Mouse (Mus musculus) adrenal gland, postnatal 10 days (tissue): ENCODE results near the gene Xpnpep3. TPM values are rescaled to one million over a fixed set of nuclear protein-coding genes. Genes with fewer than 3 reads are reported as not detected.

Experiments
- DNase-seq: peaks from one replicate; pipeline ENCODE4 v3.0.0; 2021; ENCODE audit warnings: mixed read lengths
- total RNA-seq, 2 experiments: library from RNA; stranded (reverse); gene quantifications; 2 replicates each; pipeline ENCODE4 v1.2.3; 2021

Gene Xpnpep3
- total RNA-seq, 2 experiments from 2014 or later = 22.5 to 24.2 TPM

GRCm38 (mm10) chr15:81399297-81399637, 671 bp upstream of the Xpnpep3 start:
- DNase-seq = no peak

GRCm38 (mm10) chr15:81405008-81405407, 5.1 kb downstream of the Xpnpep3 start:
- no peak for DNase-seq

DNA sequence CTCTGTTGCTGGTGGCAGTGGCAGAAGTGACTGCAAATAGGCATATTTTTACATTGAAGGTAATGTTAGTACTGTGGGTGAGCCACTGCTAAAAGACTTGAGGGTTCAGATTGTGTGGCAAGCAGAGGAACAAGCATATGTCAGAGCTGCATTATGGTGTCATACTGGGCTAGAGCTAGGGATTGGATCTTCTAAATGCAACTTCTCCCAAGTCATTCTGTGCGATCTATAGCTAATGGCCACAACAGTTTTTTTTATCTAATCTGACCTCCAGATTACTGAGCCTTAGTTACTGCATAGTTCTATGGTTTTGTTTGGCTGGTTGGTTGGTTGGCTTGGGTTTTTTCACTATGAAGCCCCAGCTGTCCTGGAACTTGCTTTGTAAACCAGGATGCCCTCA, 8.3 kb downstream of the Xpnpep3 start, which contains the start of gene Dnajb7:
Gene Dnajb7, minus strand, starts transcription at position 101 of the 400 bp plus-strand sequence.
- no peak for DNase-seq

GRCm38 (mm10) chr15:81416763-81417310, 16.9 kb downstream of the Xpnpep3 start:
- DNase-seq = peak; percentile 78

- no peak for DNase-seq
Measured at GRCm38 (mm10) chr15:81418065-81418464, 18.1 kb downstream of the Xpnpep3 start.

DNA sequence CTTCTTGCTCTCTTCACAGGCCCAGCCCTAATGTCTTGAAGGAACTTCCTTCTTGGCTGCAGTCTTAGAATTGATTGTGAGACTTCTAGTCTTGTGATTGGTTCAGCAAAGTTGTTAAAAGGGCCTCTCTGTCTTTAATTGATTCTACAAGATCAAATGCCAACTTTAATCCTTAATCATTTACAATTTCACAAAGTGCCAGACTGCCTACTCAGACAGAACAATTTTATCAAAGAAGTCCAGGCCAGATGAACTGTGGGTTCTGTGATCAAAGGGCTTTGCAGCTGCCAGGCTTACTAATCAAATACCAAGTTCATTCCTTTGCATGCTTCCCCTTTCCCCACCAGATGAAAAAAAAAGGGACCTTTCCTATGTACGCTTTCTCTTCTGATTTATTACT, 21.5 kb downstream of the Xpnpep3 start:
- no peak for DNase-seq

- no peak for DNase-seq
Measured at GRCm38 (mm10) chr15:81422156-81422681, 22.3 kb downstream of the Xpnpep3 start.

DNA sequence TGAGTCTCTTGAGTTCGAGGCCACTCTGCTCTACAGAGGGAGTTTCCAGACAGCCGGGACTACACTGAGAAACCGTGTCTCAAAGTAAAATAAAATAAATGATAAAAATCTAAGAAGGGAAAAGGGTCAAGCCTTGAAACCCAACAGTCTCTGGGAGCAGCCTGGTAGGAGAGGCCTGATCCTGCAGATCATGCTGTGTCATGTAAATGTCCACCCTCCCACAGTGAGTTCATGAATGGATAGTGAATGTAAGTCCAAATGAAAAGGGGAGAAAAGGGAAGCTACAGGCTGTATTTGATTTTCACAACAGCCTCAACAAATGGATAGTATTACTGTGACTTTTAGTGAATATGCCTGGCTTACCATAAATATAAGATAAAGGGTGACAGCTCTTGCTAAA, 25.4 kb downstream of the Xpnpep3 start:
- no peak for DNase-seq

GRCm38 (mm10) chr15:81427947-81428346, 28.0 kb downstream of the Xpnpep3 start:
- no peak for DNase-seq

DNA sequence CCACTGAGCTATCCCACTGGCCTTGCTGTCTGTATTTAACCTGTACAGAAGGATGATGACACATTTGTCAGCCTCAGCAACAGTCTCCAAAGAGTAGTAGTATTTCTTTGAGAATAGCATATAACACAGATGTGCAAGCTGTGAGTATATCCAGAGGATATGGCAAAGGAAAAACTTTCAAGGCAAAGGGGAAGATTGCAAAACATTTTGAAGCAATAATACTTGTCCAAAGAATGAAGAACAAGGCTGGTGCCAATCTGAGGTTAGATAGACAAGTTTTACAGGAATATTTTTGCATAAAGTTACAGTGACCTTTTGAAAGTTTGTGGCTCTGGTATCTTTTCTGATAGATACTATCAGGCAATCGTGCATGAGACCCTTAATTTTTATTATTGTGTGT, 31.3 kb downstream of the Xpnpep3 start:
- no peak for DNase-seq

DNA sequence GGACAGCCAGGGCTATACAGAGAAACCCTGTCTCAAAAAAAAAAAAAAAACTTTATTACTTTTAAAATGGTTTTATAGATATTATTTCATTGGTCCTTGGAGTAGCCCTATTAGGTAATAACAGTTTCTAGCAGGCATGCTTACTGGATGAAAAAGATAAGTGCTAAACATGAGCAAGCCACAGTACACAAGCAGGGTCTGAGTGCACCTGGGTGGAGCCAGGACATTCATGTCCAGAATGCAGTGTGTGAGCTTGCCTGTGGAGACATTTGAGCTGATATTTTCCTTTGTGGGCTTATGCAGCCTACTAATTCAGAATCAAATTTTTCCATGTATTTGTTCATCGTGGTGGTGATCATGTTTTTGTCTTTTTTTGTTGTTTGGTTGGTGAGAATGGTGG, 38.4 kb downstream of the Xpnpep3 start:
- no peak for DNase-seq

GRCm38 (mm10) chr15:81439236-81439635, 39.3 kb downstream of the Xpnpep3 start:
- peak; percentile 30 for DNase-seq

DNA sequence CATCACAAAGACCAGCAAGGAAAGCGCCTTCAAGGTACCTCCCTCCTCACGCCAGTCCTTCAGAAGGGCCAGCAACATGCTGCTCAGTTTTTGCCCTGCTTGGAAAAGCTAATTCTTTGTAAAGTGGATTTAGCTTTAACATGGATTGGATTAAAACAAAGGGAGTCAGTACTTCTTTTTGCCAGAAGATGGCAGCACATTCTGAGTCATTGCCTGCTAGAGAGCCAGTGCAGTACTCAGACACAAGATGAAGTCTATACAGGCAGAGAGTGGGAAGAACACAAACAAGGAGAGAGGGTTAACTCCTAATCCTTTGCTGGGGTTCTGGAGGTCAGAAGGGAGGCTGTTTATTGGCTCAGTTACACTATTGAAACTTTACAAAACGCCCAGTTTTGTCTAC, 48.5 kb downstream of the Xpnpep3 start:
- peak; percentile 79 for DNase-seq

DNA sequence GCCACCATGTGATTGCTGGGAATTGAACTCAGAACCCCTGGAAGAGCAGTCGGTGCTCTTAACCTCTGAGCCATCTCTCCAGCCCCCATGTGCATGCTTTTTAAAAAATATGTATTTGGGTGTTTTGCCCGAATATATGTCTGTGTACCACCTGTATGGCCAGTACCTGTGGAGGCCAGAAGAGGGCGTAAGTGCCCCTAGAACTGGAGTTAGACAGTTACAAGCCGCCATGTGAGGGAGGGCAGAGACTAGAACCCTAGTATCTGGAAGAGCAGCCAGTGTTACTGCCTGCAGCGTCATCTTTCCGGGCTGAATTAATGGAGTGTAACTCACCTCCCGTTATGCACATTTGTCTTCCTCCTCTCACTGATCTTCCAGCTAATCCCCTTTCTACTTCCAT, 61.6 kb downstream of the Xpnpep3 start:
- DNase-seq = no peak

DNA sequence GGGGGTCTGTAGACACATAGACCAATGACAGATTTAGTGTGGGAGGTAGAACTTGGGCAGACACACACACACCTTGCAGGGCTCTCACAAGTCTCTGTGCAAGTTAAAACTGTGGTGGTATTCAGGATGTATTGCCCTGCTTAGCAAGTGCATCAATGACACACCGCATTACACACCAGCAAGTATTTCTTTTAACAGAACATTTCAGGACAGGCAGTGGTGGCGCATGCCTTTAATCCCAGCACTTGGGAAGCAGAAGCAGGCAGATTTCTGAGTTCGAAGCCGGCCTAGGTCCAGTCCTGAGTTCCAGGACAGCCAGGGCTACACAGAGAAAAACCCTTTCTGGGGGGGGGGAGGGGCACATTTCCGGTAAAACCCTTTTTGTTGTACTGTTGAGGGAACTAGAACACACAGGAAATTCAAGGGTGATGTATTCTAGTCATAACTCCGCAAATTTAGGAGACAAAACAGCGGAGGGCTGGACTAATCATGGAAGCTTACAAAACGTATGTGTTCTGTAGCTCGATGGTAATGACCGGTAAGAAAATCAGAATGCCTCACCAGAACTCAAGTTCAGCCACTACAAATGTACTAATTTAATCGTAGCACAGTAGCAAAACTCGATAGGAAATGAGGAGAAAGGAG, 65.2 kb downstream of the Xpnpep3 start:
- DNase-seq = no peak

GRCm38 (mm10) chr15:81465901-81466737, 66.2 kb downstream of the Xpnpep3 start, which contains the start of gene Rbx1:
Gene Rbx1, plus strand, starts transcription at chr15:81466296.
- peak; percentile 99 for DNase-seq

DNA sequence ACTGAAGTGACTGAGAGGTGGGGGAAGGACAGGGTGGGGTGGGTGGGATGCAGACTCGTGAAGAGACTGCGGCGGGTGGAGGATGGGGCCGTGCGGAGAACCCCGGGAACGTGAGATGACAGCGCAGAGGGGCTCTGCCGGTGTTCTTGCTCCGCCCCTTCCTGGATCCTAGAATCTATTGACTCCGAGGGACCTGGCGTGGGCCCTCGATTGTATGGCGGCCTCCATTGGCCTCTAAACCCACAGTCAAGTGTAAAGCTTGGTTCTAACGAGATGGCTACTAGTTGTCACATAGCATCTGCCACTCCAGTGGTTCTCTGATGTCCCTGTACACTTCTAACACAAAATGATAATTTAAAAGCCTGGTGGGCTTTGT, 66.8 kb downstream of the Xpnpep3 start:
- no peak for DNase-seq

DNA sequence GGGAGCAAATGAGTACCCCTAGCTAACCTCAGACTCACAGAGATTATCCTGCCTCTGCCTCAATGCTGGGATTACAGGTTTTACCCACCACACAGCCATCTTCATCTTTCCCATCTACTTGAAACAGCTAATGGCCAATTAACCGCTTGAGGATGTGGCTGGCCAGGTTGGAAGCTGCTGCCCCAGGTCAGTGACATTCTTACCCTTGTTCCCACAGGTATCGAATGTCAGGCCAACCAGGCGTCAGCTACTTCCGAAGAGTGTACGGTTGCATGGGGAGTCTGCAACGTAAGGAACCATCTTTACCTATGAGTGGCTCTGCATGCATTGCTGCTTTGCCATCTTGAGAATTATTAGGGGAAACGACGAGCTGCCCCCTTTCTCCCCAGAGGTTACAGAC, 70.8 kb downstream of the Xpnpep3 start:
- DNase-seq = no peak

DNA sequence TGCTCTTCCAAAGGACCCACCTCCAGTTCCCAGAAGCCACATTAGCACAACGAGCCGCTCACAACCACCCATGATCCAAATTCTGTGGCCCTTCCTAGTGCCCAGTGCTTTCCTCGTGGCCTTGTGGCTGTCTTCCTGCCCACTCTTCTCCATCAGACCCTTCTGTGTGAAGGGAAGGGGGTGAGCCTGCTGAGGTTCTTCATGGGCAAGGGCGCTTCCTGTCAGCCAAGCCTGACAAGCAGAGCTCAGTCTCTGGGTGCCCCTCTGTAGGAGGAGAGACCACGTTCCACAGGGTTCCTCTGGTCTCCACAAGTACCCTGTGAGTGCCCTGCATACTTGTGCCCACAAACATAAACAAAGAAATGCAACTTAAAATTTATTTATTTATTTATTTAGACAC, 72.3 kb downstream of the Xpnpep3 start:
- DNase-seq = no peak

- peak; percentile 61 for DNase-seq
Measured at GRCm38 (mm10) chr15:81475654-81476053, 75.7 kb downstream of the Xpnpep3 start.

- peak; percentile 59 for DNase-seq
Measured at GRCm38 (mm10) chr15:81476597-81476996, 76.7 kb downstream of the Xpnpep3 start.

- DNase-seq = peak; percentile 46
Measured at GRCm38 (mm10) chr15:81479446-81480213, 79.7 kb downstream of the Xpnpep3 start.
